Mouse (Mus musculus) embryo, embryonic 11.5 days (tissue): ENCODE data around the gene Tfeb.

Source experiments
- DNase-seq: peaks from one replicate; pipeline ENCODE4 v3.0.0-alpha.2; 2012; ENCODE audit warnings: low read depth, low spot score

Gene Tfeb

GRCm38 (mm10) chr17:47736856-47737255 lies at the start of gene Tfeb:
Gene Tfeb (plus strand): TSS chr17:47737030.
- peak; percentile 87 for DNase-seq

GRCm38 (mm10) chr17:47687409-47688343 lies 49.2 kb upstream of the Tfeb start:
- peak; percentile 94 for DNase-seq

GRCm38 (mm10) chr17:47688344-47688607 lies 48.6 kb upstream of the Tfeb start, which contains the start of gene Tomm6:
Gene Tomm6 (minus strand): TSS chr17:47688386.
- DNase-seq = no peak

GRCm38 (mm10) chr17:47688608-47689575 lies 47.9 kb upstream of the Tfeb start, which contains the start of gene Frs3:
Gene Frs3 (plus strand): TSS chr17:47689030.
- DNase-seq = peak; percentile 51

GRCm38 (mm10) chr17:47689894-47690293 lies 46.9 kb upstream of the Tfeb start:
- DNase-seq = no peak

- DNase-seq = no peak
Observed at GRCm38 (mm10) chr17:47691650-47692049, 45.2 kb upstream of the Tfeb start.

- no peak for DNase-seq
Observed at GRCm38 (mm10) chr17:47693671-47694441, 43.0 kb upstream of the Tfeb start.

- no peak for DNase-seq
Observed at GRCm38 (mm10) chr17:47694442-47694502, 42.6 kb upstream of the Tfeb start, which contains the start of gene Gm21981. Gene Gm21981 (minus strand): TSS chr17:47694455.

- DNase-seq = peak; percentile 94
Observed at GRCm38 (mm10) chr17:47694503-47695336, 42.1 kb upstream of the Tfeb start, which contains the start of gene Prickle4. Gene Prickle4 (minus strand): TSS chr17:47694736.

GRCm38 (mm10) chr17:47695337-47695710 lies 41.5 kb upstream of the Tfeb start:
- DNase-seq = peak; percentile 11

GRCm38 (mm10) chr17:47698156-47698555 lies 38.7 kb upstream of the Tfeb start:
- DNase-seq = no peak

GRCm38 (mm10) chr17:47699055-47699454 lies 37.8 kb upstream of the Tfeb start:
- no peak for DNase-seq

- no peak for DNase-seq
Observed at GRCm38 (mm10) chr17:47701793-47702192, 35.0 kb upstream of the Tfeb start.

GRCm38 (mm10) chr17:47702548-47703345 lies 34.1 kb upstream of the Tfeb start:
- DNase-seq = no peak

- DNase-seq = no peak
Observed at GRCm38 (mm10) chr17:47703556-47703955, 33.3 kb upstream of the Tfeb start.

GRCm38 (mm10) chr17:47704692-47705091 lies 32.1 kb upstream of the Tfeb start:
- no peak for DNase-seq

- no peak for DNase-seq
Observed at GRCm38 (mm10) chr17:47706196-47706595, 30.6 kb upstream of the Tfeb start.

GRCm38 (mm10) chr17:47707961-47708360 lies 28.9 kb upstream of the Tfeb start:
- no peak for DNase-seq

GRCm38 (mm10) chr17:47708972-47709371 lies 27.9 kb upstream of the Tfeb start:
- no peak for DNase-seq

- DNase-seq = no peak
Observed at GRCm38 (mm10) chr17:47710036-47710435, 26.8 kb upstream of the Tfeb start.
